Mouse (Mus musculus) C2C12 (cell line): ENCODE measurements around the gene Agrp.

Source experiments
- CTCF ChIP-seq: IDR thresholded peaks from one replicate; pipeline ENCODE4 v1.5.1; 2011; ENCODE audit not compliant: control insufficient read depth, insufficient read depth, insufficient read length
- USF1 ChIP-seq: IDR thresholded peaks from one replicate; pipeline ENCODE4 v1.6.1; 2011; ENCODE audit warnings: low read depth, mild to moderate bottlenecking, control low read depth, moderate library complexity

GRCm38 (mm10) chr8:105544544-105545205 lies 92.5 kb downstream of the Agrp start:
- TF ChIP-seq CTCF (no peak), USF1 (no peak)
